28 mouse cellular contexts compared by ENCODE assay signal in the genomic region with DNA sequence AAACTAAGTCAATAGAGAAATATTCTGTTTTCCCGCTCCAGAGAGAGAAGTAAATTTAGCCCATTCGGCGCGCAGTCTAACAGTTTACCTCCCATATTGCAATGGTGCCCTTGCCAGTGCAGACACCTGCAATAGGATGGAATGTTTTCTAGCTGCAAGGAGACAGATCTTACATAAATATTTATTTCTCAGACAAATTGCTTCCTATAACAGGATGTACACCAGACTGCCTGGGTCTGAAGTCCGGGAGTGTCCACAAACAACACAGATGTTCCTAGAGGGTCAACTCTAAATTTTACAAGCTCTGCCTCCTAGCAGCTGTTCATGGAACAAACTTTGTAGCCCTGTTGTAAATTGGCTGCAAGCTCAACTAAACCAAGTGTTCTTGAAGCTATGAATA.
DNase-seq lines count a peak whose midpoint lies in the region; ATAC-seq and TF ChIP-seq lines count a peak whose summit lies in the region.
"Had no signal": no experiment of that assay in that cellular context is flagged by ENCODE, and none has a peak within 500 bp of the region (broad histone marks: within the 10 kb centered on the region; RNA-seq: fewer than 3 reads in every experiment).

No protein-coding gene starts in this region.

- no peak for TF ChIP-seq CTCF in intestine, postnatal 0 days (IDR thresholded peaks at IDR 0.05; ENCODE audit: low read depth)
- TF ChIP-seq CTCF in forebrain, postnatal 0 days (IDR thresholded peaks at IDR 0.05; ENCODE audit: low read depth) = no peak

- no peak overlapping the region for H3K4me3 ChIP-seq in intestine, embryonic 15.5 days (replicated peaks)
- no peak overlapping the region for H3K4me3 ChIP-seq in intestine, postnatal 0 days (ENCODE audit: low read depth, low read length)
- no peak overlapping the region for H3K4me3 ChIP-seq in lung, embryonic 15.5 days
- H3K4me3 ChIP-seq in forebrain, postnatal 0 days (ENCODE audit: low read depth, low read length) = no peak overlapping the region
- H3K4me3 ChIP-seq: embryonic facial prominence, embryonic 10.5 days; embryonic facial prominence, embryonic 13.5 days; erythroblast, embryonic 14.5 days; forebrain, embryonic 13.5 days; heart, embryonic 12.5 days; heart, embryonic 15.5 days; hindbrain, embryonic 10.5 days; hindbrain, embryonic 13.5 days had no signal

- 48% methylated on average over 5 of the region's 5 CpGs for WGBS in intestine, embryonic 15.5 days
- WGBS in intestine, postnatal 0 days = 48% methylated on average over 5 of the region's 5 CpGs
- 46% methylated on average over 5 of the region's 5 CpGs for WGBS in lung, embryonic 15.5 days
- 86% methylated on average over 5 of the region's 5 CpGs for WGBS in forebrain, postnatal 0 days

- no peak overlapping the region for H3K4me2 ChIP-seq in intestine, embryonic 15.5 days (replicated peaks)
- H3K4me2 ChIP-seq in intestine, postnatal 0 days (replicated peaks; ENCODE audit: low read depth) = no peak overlapping the region
- no peak overlapping the region for H3K4me2 ChIP-seq in lung, embryonic 15.5 days
- H3K4me2 ChIP-seq in forebrain, postnatal 0 days (ENCODE audit: low read depth) = no peak overlapping the region
- H3K4me2 ChIP-seq: embryonic facial prominence, embryonic 13.5 days; forebrain, embryonic 13.5 days; heart, embryonic 12.5 days; heart, embryonic 15.5 days; hindbrain, embryonic 13.5 days had no signal

- H3K4me1 ChIP-seq in intestine, embryonic 15.5 days (replicated peaks) = no peaks in the 10 kb centered on the region
- no peaks in the 10 kb centered on the region for H3K4me1 ChIP-seq in intestine, postnatal 0 days (replicated peaks; ENCODE audit: control insufficient read depth, insufficient read depth, low read length)
- no peaks in the 10 kb centered on the region for H3K4me1 ChIP-seq in lung, embryonic 15.5 days
- no peaks in the 10 kb centered on the region for H3K4me1 ChIP-seq in forebrain, postnatal 0 days (ENCODE audit: insufficient read depth)
- H3K4me1 ChIP-seq: embryonic facial prominence, embryonic 10.5 days; embryonic facial prominence, embryonic 13.5 days; forebrain, embryonic 13.5 days; heart, embryonic 12.5 days; heart, embryonic 15.5 days; hindbrain, embryonic 10.5 days; hindbrain, embryonic 13.5 days had no signal

- H3K27me3 ChIP-seq in intestine, embryonic 15.5 days (replicated peaks) = no peaks in the 10 kb centered on the region
- H3K27me3 ChIP-seq in intestine, postnatal 0 days (replicated peaks; ENCODE audit: control insufficient read depth, insufficient read depth, low read length) = no peaks in the 10 kb centered on the region
- no peaks in the 10 kb centered on the region for H3K27me3 ChIP-seq in lung, embryonic 15.5 days
- no peaks in the 10 kb centered on the region for H3K27me3 ChIP-seq in forebrain, postnatal 0 days (ENCODE audit: insufficient read depth, low read length)
- H3K27me3 ChIP-seq: embryonic facial prominence, embryonic 13.5 days; forebrain, embryonic 13.5 days; heart, embryonic 12.5 days; heart, embryonic 15.5 days; hindbrain, embryonic 13.5 days had no signal

- peak; percentile 52; the same call in 1 of the 2 replicates for ATAC-seq in intestine, embryonic 15.5 days
- ATAC-seq in intestine, postnatal 0 days = no peak
- peak; percentile 62 for ATAC-seq in lung, embryonic 15.5 days (ENCODE audit: borderline replicate concordance, extremely low read depth, low FRiP score, low TSS enrichment)
- ATAC-seq in forebrain, postnatal 0 days = no peak
- ATAC-seq: activated CD4-positive, CD25-positive, alpha-beta regulatory T cell, adult 4 months; forebrain, embryonic 13.5 days; forebrain, embryonic 16.5 days had no signal

- DNase-seq in lung, postnatal 14 days = no peak
- DNase-seq in lung, postnatal 10 days = peak; percentile 5
- DNase-seq in lung, postnatal 25 days (ENCODE audit: low spot score) = no peak
- DNase-seq in forebrain, postnatal 0 days = no peak
- DNase-seq: adrenal gland, adult 8-10 months; adrenal gland, postnatal 25 days; cerebellum, adult 11-12 months; cerebellum, adult 8-10 months; cerebellum, postnatal 10 days; cerebellum, postnatal 36 days; embryo, embryonic 11 days; gastrocnemius, postnatal 25 days; heart, adult 18-20 months; heart, postnatal 10 days; heart, postnatal 36 days had no signal

- H3K9ac ChIP-seq in intestine, embryonic 15.5 days = no peak overlapping the region
- H3K9ac ChIP-seq in intestine, postnatal 0 days (ENCODE audit: low read depth, low read length) = no peak overlapping the region
- no peak overlapping the region for H3K9ac ChIP-seq in lung, embryonic 15.5 days
- H3K9ac ChIP-seq in forebrain, postnatal 0 days = no peak overlapping the region
- H3K9ac ChIP-seq: embryonic facial prominence, embryonic 13.5 days; forebrain, embryonic 13.5 days; heart, embryonic 12.5 days; heart, embryonic 15.5 days; hindbrain, embryonic 13.5 days had no signal

- no peaks in the 10 kb centered on the region for H3K9me3 ChIP-seq in intestine, embryonic 15.5 days
- no peaks in the 10 kb centered on the region for H3K9me3 ChIP-seq in intestine, postnatal 0 days (ENCODE audit: control insufficient read depth)
- no peaks in the 10 kb centered on the region for H3K9me3 ChIP-seq in lung, embryonic 15.5 days
- H3K9me3 ChIP-seq in forebrain, postnatal 0 days (ENCODE audit: low read length) = no peaks in the 10 kb centered on the region
- H3K9me3 ChIP-seq: embryonic facial prominence, embryonic 10.5 days; forebrain, embryonic 13.5 days; heart, embryonic 12.5 days; heart, embryonic 15.5 days; hindbrain, embryonic 10.5 days had no signal

- no peak overlapping the region for H3K27ac ChIP-seq in intestine, embryonic 15.5 days
- H3K27ac ChIP-seq in intestine, postnatal 0 days (ENCODE audit: low read depth, low read length) = no peak overlapping the region
- no peak overlapping the region for H3K27ac ChIP-seq in lung, embryonic 15.5 days
- H3K27ac ChIP-seq in forebrain, postnatal 0 days (ENCODE audit: low read depth, low read length) = no peak overlapping the region
- H3K27ac ChIP-seq: embryonic facial prominence, embryonic 10.5 days; embryonic facial prominence, embryonic 13.5 days; forebrain, embryonic 13.5 days; heart, embryonic 15.5 days; hindbrain, embryonic 10.5 days; hindbrain, embryonic 13.5 days had no signal

- no peaks in the 10 kb centered on the region for H3K36me3 ChIP-seq in intestine, embryonic 15.5 days
- no peaks in the 10 kb centered on the region for H3K36me3 ChIP-seq in intestine, postnatal 0 days (ENCODE audit: control insufficient read depth, insufficient read depth)
- H3K36me3 ChIP-seq in lung, embryonic 15.5 days = no peaks in the 10 kb centered on the region
- no peaks in the 10 kb centered on the region for H3K36me3 ChIP-seq in forebrain, postnatal 0 days (ENCODE audit: insufficient read depth)
- H3K36me3 ChIP-seq: embryonic facial prominence, embryonic 10.5 days; embryonic facial prominence, embryonic 13.5 days; heart, embryonic 12.5 days; heart, embryonic 15.5 days; hindbrain, embryonic 10.5 days; hindbrain, embryonic 13.5 days had no signal

Comparison
In these comparisons a context has a peak if more than half of its experiments do, and no peak if none do; other contexts are left out.
1. ATAC-seq: peak in intestine, embryonic 15.5 days (single experiment) and lung, embryonic 15.5 days (single experiment); none in intestine, postnatal 0 days (single experiment) and forebrain, postnatal 0 days (single experiment).